Mouse (Mus musculus) kidney, adult 10 weeks (tissue): ENCODE measurements around the gene Magix. TPM values are rescaled to one million over a fixed set of nuclear protein-coding genes. Genes with fewer than 3 reads are reported as not detected.

Source experiments
- polyA plus RNA-seq: library from polyadenylated mRNA; stranded (reverse); fragments of 350-450 nt; fragmentation: Illumina TruSeq; extraction: RNeasy Lipid Tissue Mini Kit (QIAGEN cat#74804); gene quantifications from one replicate; pipeline ENCODE4 v1.2.3, GENCODE M21; 2014; ENCODE audit warnings: low read depth, low replicate concordance

Magix gene
- 4.0 TPM for polyA plus RNA-seq

DNA sequence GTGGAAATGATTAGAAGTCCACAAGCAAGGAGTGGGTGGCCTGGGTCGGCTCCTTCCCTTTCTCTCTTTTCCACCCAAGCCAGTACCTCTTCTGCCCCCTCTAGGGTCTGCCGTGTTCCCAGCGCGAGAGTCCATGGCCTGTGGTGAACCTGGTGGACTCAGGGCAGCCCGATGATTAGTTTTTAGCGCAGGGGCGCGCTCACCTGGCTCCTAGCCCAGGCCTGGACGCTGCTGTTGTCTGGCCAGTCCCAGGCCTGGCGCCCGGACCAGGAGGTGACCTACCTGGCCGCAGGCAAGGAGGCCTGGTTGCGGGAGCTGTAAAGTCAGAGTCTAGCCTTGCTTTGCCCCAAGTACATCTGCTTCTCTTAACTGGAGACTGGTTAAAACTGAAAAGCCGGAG, at the start of gene Magix:
Gene Magix (minus strand): TSS at position 388 of the 400 bp plus-strand sequence.

GRCm38 (mm10) chrX:7728215-7728921, 47.3 kb upstream of the Magix start, which contains the start of gene Praf2:
TSS of gene Praf2 (plus strand) at chrX:7728439.

DNA sequence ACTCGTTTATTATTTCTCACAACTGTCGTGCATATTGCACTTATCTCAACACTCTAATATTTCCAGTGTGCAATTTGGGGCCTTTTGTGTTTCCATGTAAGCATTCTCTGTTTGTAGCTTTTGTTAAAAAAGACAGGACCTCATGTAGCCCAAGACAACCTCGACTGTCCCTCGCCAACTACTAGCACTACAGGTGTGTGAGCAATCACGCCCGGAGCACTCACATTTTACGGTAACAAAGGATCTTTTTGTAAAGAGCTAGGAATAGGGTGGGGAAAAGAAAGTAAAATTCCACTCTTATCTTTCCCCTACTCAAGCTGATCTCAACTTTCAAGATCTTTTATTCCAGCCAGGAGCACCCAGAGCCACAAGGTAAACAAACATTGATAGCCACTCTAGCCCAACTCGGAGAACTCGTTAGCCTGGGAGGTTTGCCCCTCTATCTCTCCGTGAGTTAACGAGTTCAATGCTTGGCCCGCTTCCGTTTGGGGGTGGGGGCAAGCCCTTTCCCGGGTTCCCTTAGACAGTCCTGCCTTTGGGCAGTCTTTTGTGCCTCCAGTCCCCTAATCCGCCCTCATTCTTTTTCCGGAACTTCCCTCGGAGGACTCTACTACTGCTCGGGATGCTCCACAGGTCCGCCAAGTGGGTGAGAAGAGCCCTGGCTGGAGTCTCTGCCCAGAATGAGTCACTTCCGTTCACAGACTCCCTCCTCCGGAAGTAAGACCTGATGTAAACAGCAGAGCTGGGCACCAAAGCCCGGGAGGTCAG, 40.6 kb upstream of the Magix start, which contains the start of gene Gm45208:
Gene Gm45208 (plus strand): TSS at position 732 of the 768 bp plus-strand sequence.

DNA sequence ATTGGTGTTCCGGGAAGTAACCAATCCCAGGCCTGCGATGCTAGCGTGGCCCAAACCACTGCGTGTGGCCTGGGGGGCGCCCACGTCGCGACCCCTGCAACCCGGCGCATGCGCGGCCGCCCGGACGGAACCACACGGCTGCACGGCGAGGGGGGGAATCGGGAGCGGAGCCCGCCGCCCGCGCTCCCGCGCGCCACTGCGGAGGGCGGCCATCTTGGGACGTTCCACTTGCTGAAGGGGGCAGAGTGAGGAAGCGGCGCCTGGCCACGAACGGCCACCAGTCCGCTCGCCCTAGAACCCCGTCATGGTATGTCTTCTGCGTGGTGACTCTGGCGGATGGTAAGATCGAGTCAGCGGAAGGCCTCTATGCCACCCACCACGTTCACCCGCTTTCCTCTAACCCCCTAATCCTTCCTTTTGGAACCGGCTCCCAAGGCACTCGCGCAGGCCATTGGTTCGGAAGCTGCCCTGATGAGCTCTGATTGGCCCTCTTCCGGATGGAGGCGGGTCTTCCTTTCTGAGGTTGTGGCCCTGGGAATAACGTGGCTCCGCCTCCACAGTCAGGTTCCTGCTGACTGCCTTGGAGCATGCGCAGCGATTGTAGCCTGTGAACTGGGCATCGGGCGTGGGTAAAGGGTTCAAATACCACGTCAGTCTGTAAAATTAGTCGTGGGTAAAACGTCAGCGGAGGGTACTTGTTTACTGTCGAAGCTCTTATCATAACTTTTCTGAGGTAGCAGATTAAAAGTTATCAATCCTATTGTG, 33.3 kb upstream of the Magix start, which contains the start of gene Wdr45:
Gene Wdr45 (plus strand): TSS at position 199 of the 765 bp plus-strand sequence.

GRCm38 (mm10) chrX:7696954-7697381, 15.9 kb upstream of the Magix start, which contains the start of gene Gpkow:
TSS of gene Gpkow (plus strand) at chrX:7697131.

DNA sequence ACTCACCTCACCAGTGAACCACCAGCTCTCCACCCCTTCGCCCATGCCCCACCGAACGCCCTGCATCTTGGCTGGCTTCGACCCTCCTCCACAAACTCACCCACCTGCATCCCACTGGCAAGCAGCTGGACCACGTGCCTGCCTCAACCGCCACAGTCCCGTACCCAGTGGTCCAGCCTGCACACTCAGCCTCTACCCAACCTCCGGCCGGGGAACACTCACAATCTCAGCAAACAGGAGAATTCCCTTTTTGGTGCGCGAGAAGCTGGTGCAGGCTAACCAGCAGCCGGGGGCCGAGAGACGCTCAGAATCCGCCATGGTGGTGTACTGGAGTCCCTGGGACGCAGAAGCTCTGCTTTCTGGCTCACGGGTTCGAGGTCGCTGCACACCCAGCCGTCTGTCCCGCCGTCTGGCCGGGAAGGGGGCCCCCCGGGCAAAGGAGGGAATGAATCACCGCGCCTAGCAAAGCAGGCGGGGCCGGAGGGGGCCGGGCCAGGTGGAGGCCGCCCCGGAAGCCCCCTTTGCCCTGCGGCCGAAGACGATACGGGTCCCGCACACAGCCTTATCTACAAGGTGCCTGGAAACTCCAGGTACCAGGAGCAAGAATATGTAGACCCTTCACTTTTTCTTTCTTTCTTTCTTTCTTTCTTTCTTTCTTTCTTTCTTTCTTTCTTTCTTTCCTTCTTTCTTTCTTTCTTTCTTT, 10.0 kb downstream of the Magix start, which contains the start of gene Plp2:
Gene Plp2 (minus strand): TSS at position 470 of the 703 bp plus-strand sequence.

GRCm38 (mm10) chrX:7657221-7657639, 23.8 kb downstream of the Magix start, which contains the start of gene Prickle3:
TSS of gene Prickle3 (plus strand) at chrX:7657260.

DNA sequence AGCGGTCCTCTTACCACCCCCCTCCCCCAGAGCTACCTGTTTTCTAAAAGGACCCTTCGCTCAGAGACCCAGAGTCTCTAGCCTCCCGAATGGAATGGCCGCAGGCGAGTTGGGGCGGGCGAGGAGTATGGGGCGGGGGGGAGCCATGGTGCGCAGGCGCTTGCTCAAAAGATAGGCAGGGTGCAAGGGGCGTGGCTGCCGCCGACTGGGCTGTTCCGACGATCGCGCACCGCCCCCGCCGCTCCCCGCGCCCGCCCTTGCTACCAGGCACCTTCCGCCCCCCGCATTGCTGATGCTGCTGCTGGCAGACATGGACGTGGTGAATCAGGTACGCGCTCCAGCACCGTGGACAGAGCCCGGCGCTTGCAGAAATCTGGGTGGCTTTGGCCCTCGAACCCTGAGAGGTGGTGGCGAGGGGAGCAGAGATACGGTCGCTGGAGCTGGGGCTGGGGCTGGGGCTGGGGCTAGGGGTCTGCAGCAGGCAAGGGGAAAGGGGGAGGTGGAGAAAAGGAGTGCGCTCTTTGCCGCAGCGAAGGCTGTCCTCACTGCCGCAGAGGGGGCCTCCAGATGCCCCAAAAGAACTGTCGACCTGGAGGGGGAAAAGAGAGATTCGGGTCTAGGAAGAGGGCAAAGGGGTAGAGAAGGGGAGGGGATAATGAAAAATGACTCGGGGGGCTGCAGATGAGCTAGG, 42.5 kb downstream of the Magix start, which contains the start of gene Syp:
Gene Syp (plus strand): TSS at position 71 of the 691 bp plus-strand sequence.

Other genes starting within 250 kb of the Magix start
- not detected for gene Foxp3, start 107.6 kb downstream of the Magix start, polyA plus RNA-seq
- 0.12 TPM for gene Ppp1r3f, start 107.0 kb downstream of the Magix start, polyA plus RNA-seq
- gene Ccdc22, start 75.7 kb downstream of the Magix start, polyA plus RNA-seq, result 3.6 TPM
- not detected for gene Cacna1f, start 74.2 kb downstream of the Magix start, polyA plus RNA-seq
- 2.7 TPM for gene Syp, start 42.8 kb downstream of the Magix start, polyA plus RNA-seq
- 2.5 TPM for gene Prickle3, start 24.0 kb downstream of the Magix start, polyA plus RNA-seq
- 24.5 TPM for gene Plp2, start 9.9 kb downstream of the Magix start, polyA plus RNA-seq
- gene Gpkow, start 15.9 kb upstream of the Magix start, polyA plus RNA-seq, result 39.1 TPM
- 9.5 TPM for gene Wdr45, start 33.1 kb upstream of the Magix start, polyA plus RNA-seq
- not detected for gene Gm45208, start 41.0 kb upstream of the Magix start, polyA plus RNA-seq
- gene Praf2, start 47.2 kb upstream of the Magix start, polyA plus RNA-seq, result 13.1 TPM
- 2.9 TPM for gene Ccdc120, start 69.7 kb upstream of the Magix start, polyA plus RNA-seq
- 4.9 TPM for gene Tfe3, start 81.3 kb upstream of the Magix start, polyA plus RNA-seq
- gene Gripap1, start 108.5 kb upstream of the Magix start, polyA plus RNA-seq, result 15.7 TPM
- not detected for gene Kcnd1, start 141.0 kb upstream of the Magix start, polyA plus RNA-seq
- gene Otud5, start 160.1 kb upstream of the Magix start, polyA plus RNA-seq, result 22.2 TPM
- 5.3 TPM for gene Pim2, start 197.0 kb upstream of the Magix start, polyA plus RNA-seq
- 6.8 TPM for gene Slc35a2, start 202.8 kb upstream of the Magix start, polyA plus RNA-seq
- 13.5 TPM for gene Pqbp1, start 218.0 kb upstream of the Magix start, polyA plus RNA-seq
- gene Timm17b, start 218.1 kb upstream of the Magix start, polyA plus RNA-seq, result 3.1 TPM
- gene Gm10491, start 226.6 kb upstream of the Magix start, polyA plus RNA-seq, result not detected
- not detected for gene Gm10490, start 228.3 kb upstream of the Magix start, polyA plus RNA-seq
- not detected for gene Pcsk1n, start 238.6 kb upstream of the Magix start, polyA plus RNA-seq
- gene Eras, start 247.4 kb upstream of the Magix start, polyA plus RNA-seq, result not detected